Mouse (Mus musculus) liver, embryonic 14.5 days (tissue): ENCODE results near the gene Scaf8. TPM values are rescaled to one million over a fixed set of nuclear protein-coding genes. Genes with fewer than 3 reads are reported as not detected.
"Not testable (repeated sequence)": the region's sequence is repeated elsewhere in the genome, so short reads cannot be mapped to it uniquely, and the experiment has no call there.

ENCODE experiments used
- ATAC-seq: fragments of 200-750 bp; cut with Nextera tagmentation; 2 replicates; pipeline ENCODE4 v1.8.0; 2017; ENCODE audit warnings: moderate number of reproducible peaks, mild to moderate bottlenecking, moderate library complexity; ENCODE audit not compliant: insufficient read depth
- DNase-seq, 3 experiments: peaks; one replicate each; pipeline ENCODE4 v3.0.0-alpha.2; 2012 to 2013; ENCODE audit warnings: low read depth in 3 of 3, low spot score in 3 of 3
- H3K27ac ChIP-seq: fragments of 300-500 bp; sonication (generic); 2 replicates; pipeline ENCODE4 v1.5.1; 2014; ENCODE audit warnings: moderate library complexity, mild to moderate bottlenecking, control low read depth, inconsistent platforms
- H3K27me3 ChIP-seq: fragments of 300-500 bp; sonication (generic); 2 replicates; pipeline ENCODE4 v1.6.1; 2014; ENCODE audit warnings: mild to moderate bottlenecking, low read length, moderate library complexity; ENCODE audit not compliant: control insufficient read depth, insufficient read depth
- H3K36me3 ChIP-seq: fragments of 300-500 bp; sonication (generic); replicated peaks from 2 replicates; pipeline ENCODE4 v1.6.1; 2014; ENCODE audit warnings: low read depth; ENCODE audit not compliant: control insufficient read depth, insufficient read depth
- H3K4me1 ChIP-seq, 2 experiments: fragments of 200-500 bp in 1 of 2; fragments of 300-500 bp in 1 of 2; sonication (generic) in 1 of 2; replicated peaks; 2 replicates each; pipeline ENCODE4 v1.6.1; 2012 to 2014; ENCODE audit warnings: antibody characterized with exemption in 1 of 2, inconsistent platforms in 1 of 2, low read length in 1 of 2; ENCODE audit not compliant: control insufficient read depth in 2 of 2, insufficient read depth in 2 of 2
- H3K4me2 ChIP-seq: fragments of 300-500 bp; sonication (generic); 2 replicates; pipeline ENCODE4 v1.6.1; 2014; ENCODE audit warnings: low read depth, mild to moderate bottlenecking, control low read depth, moderate library complexity
- H3K4me3 ChIP-seq, 2 experiments: fragments of 200-500 bp in 1 of 2; fragments of 300-500 bp in 1 of 2; sonication (generic) in 1 of 2; 2 replicates each; pipeline ENCODE4 v1.5.1; 2012 to 2014; ENCODE audit warnings: low read depth in 2 of 2, low read length in 2 of 2, mild to moderate bottlenecking in 2 of 2, control low read depth in 1 of 2, inconsistent platforms in 1 of 2, moderate library complexity in 1 of 2; ENCODE audit not compliant: insufficient read depth in 1 of 2
- H3K9ac ChIP-seq: fragments of 300-500 bp; sonication (generic); replicated peaks from 2 replicates; pipeline ENCODE4 v1.6.1; 2014; ENCODE audit warnings: mild to moderate bottlenecking, control low read depth, moderate library complexity
- H3K9me3 ChIP-seq: fragments of 300-500 bp; sonication (generic); 2 replicates; pipeline ENCODE4 v1.6.1; 2016; ENCODE audit warnings: low read length, mixed read lengths; ENCODE audit not compliant: control insufficient read depth
- CTCF ChIP-seq: IDR thresholded peaks from 2 replicates; pipeline ENCODE4 v1.5.1; 2016; ENCODE audit warnings: antibody characterized with exemption, low read depth, control low read depth
- EP300 ChIP-seq: IDR thresholded peaks from 2 replicates; pipeline ENCODE4 v1.6.1; 2016; ENCODE audit warnings: antibody characterized with exemption, low read depth
- WGBS: fragments of 180-500 bp; shearing (Covaris S2); extraction: QIAGEN DNeasy Blood & Tissue Kit; methylation state at CpG from one replicate; pipeline ENCODE4 v1.1.7; 2014; ENCODE audit not compliant: insufficient replicate concordance; 5-methylcytosine and 5-hydroxymethylcytosine counted together
- polyA plus RNA-seq, 2 experiments: library from polyadenylated mRNA; depleted of rRNA in 1 of 2; stranded (reverse) in 1 of 2; unstranded in 1 of 2; fragments of >200 nt; fragmentation: Nextera tagmentation in 1 of 2; extraction: Ambion mirVana in 1 of 2; gene quantifications; 2 replicates each; pipeline versions ENCODE4 v1.2.1 to v1.2.3; 2012 to 2014

The Scaf8 gene
- polyA plus RNA-seq, 2 experiments: 8.2 to 10.1 TPM

- Histone ChIP-seq H3K4me1 (peaks cover 6 to 18% of the 10 kb centered on the region in 2 experiments), H3K9ac (peak overlapping the region; percentile 82), H3K36me3 (no peaks in the 10 kb centered on the region; the same call in none of the 2 replicates), H3K4me2 (peak overlapping the region; percentile 78), H3K27me3 (no peaks in the 10 kb centered on the region), H3K9me3 (no peaks in the 10 kb centered on the region), H3K27ac (peak overlapping the region; percentile 84), H3K4me3 (peak overlapping the region; percentile 83 to 90)
- TF ChIP-seq CTCF (peak; percentile 2; the same call in 1 of the 2 replicates), EP300 (no peak)
- WGBS: under 1% methylated on average over 31 of the region's 31 CpGs
- peak; percentile 30 to 62 (median 52) for DNase-seq
- peak; percentile 55 for ATAC-seq
Observed at GRCm38 (mm10) chr17:3114358-3114719, 433 bp upstream of the Scaf8 start.

- no peaks in the 10 kb centered on the region for H3K9me3 ChIP-seq
- H3K4me1 ChIP-seq: peaks cover 6 to 19% of the 10 kb centered on the region in 2 experiments
- H3K36me3 ChIP-seq: no peaks in the 10 kb centered on the region; the same call in none of the 2 replicates
- H3K9ac ChIP-seq: peak overlapping the region; percentile 82
- DNase-seq: peak; percentile 45 to 64 (median 45)
- peak; percentile 71 for ATAC-seq
- no peaks in the 10 kb centered on the region for H3K27me3 ChIP-seq
- TF ChIP-seq CTCF: peak; percentile 4; the same call in 1 of the 2 replicates
- TF ChIP-seq EP300: no peak
- H3K4me3 ChIP-seq: peak overlapping the region; percentile 83 to 90
- H3K4me2 ChIP-seq: peak overlapping the region; percentile 88
- peak overlapping the region; percentile 84 for H3K27ac ChIP-seq
- WGBS: under 1% methylated on average over 47 of the region's 47 CpGs
Observed at GRCm38 (mm10) chr17:3115380-3115974, 705 bp downstream of the Scaf8 start.

- ATAC-seq: not testable (repeated sequence)
Observed at GRCm38 (mm10) chr17:3120949-3121348, 6.2 kb downstream of the Scaf8 start.

GRCm38 (mm10) chr17:3123581-3123980 lies 8.8 kb downstream of the Scaf8 start:
- H3K9ac ChIP-seq, H3K4me2 ChIP-seq, H3K36me3 ChIP-seq, H3K4me1 ChIP-seq, H3K27me3 ChIP-seq, H3K9me3 ChIP-seq, H3K27ac ChIP-seq, ATAC-seq, DNase-seq, H3K4me3 ChIP-seq: not testable (repeated sequence)
- 41% methylated on average over 1 of the region's 1 CpGs for WGBS

More at GRCm38 (mm10) chr17:3120949-3121348, 6.2 kb downstream of the Scaf8 start:
- 81% methylated on average over 8 of the region's 8 CpGs for WGBS
- peaks cover 6 to 16% of the 10 kb centered on the region in 2 experiments for H3K4me1 ChIP-seq
- not testable (repeated sequence) for H3K4me3 ChIP-seq, H3K9ac ChIP-seq, DNase-seq, H3K9me3 ChIP-seq, H3K27ac ChIP-seq, H3K36me3 ChIP-seq, H3K27me3 ChIP-seq, H3K4me2 ChIP-seq

- no peak overlapping the region for H3K9ac ChIP-seq
- H3K4me2 ChIP-seq: no peak overlapping the region
- peaks cover 6% of the 10 kb centered on the region for H3K36me3 ChIP-seq
- H3K9me3 ChIP-seq: no peaks in the 10 kb centered on the region
- H3K27ac ChIP-seq: no peak overlapping the region
- H3K4me1 ChIP-seq: no peaks in the 10 kb centered on the region
- H3K4me3 ChIP-seq: no peak overlapping the region
- no peak for TF ChIP-seq CTCF
- TF ChIP-seq EP300: no peak
- DNase-seq (no peak), ATAC-seq (no peak)
- no peaks in the 10 kb centered on the region for H3K27me3 ChIP-seq
- WGBS: 68% methylated on average over 1 of the region's 1 CpGs
Observed at GRCm38 (mm10) chr17:3128716-3129115, 13.9 kb downstream of the Scaf8 start.
